Comparison of ENCODE assay signal across 16 mouse cellular contexts in the genomic region with DNA sequence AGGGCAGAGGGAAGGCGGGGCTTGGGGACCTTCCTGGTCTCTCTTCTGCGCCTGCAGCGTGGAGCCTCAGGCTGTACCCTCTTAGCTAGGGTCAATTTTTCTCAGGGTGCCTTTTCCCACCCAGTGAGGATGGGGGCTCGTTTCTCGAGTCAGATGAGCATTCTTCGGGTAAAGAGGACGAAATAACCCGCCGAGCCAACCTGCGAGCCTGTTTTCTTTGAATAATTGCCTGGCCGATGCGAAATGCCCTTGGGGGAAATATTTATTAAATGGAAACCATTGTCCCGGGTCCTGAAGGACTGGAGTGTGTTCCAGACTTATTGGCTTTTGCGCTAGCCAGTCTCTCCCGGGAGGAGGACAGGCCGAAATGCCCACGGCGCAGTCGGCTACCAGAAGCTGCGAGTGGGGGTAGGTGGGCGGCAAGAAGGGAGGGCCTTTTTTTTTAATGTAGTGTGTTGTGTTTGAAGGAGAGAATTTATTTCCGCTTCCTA. TPM values are rescaled to one million over a fixed set of nuclear protein-coding genes. Genes with fewer than 3 reads are reported as not detected.
A peak's percentile ranks its signal among the peaks of the same experiment; 100 is the strongest.
DNase-seq lines count a peak whose midpoint lies in the region; ATAC-seq and TF ChIP-seq lines count a peak whose summit lies in the region.
"Had no signal": no experiment of that assay in that cellular context is flagged by ENCODE, and none has a peak within 500 bp of the region (broad histone marks: within the 10 kb centered on the region; RNA-seq: fewer than 3 reads in every experiment).

No protein-coding gene starts in this region.

- H3K27ac ChIP-seq in heart, embryonic 12.5 days (ENCODE audit: poor library complexity, severe bottlenecking) = no peak overlapping the region
- H3K27ac ChIP-seq in heart, adult 2 months = no peak overlapping the region
- H3K27ac ChIP-seq in embryonic facial prominence, embryonic 10.5 days (replicated peaks) = no peak overlapping the region
- H3K27ac ChIP-seq in hindbrain, embryonic 14.5 days = no peak overlapping the region
- H3K27ac ChIP-seq in midbrain, embryonic 16.5 days (ENCODE audit: low read length) = peak overlapping the region; percentile 54; the same call in 1 of the 2 replicates

- TF ChIP-seq CTCF in heart, adult 2 months (IDR thresholded peaks at IDR 0.05) = no peak

- H3K36me3 ChIP-seq in heart, embryonic 12.5 days = no peaks in the 10 kb centered on the region
- H3K36me3 ChIP-seq in heart, adult 2 months (ENCODE audit: control insufficient read depth, insufficient read depth, low read length) = no peaks in the 10 kb centered on the region
- H3K36me3 ChIP-seq in embryonic facial prominence, embryonic 10.5 days (replicated peaks) = no peaks in the 10 kb centered on the region
- no peaks in the 10 kb centered on the region for H3K36me3 ChIP-seq in hindbrain, embryonic 14.5 days (replicated peaks; ENCODE audit: control insufficient read depth, insufficient read depth)
- no peaks in the 10 kb centered on the region for H3K36me3 ChIP-seq in midbrain, embryonic 16.5 days (ENCODE audit: control insufficient read depth, insufficient read depth, low read length)

- no peak for DNase-seq in heart, adult 2 months
- DNase-seq in embryonic facial prominence, embryonic 10.5 days (ENCODE audit: low spot score) = no peak
- no peak for DNase-seq in hindbrain, embryonic 14.5 days (ENCODE audit: low spot score)
- no peak for DNase-seq in left cerebral cortex, adult 18-20 months (ENCODE audit: low spot score in 2 of 2)
- DNase-seq in layer of hippocampus, adult 11-12 months (ENCODE audit: low spot score) = no peak
- DNase-seq in gastrocnemius, adult 18-20 months (ENCODE audit: low spot score) = no peak
- DNase-seq: cerebellum, adult 2 months; layer of hippocampus, adult 9-11 months; liver; thymus, postnatal 14 days had no signal

- no peak for ATAC-seq in heart, embryonic 12.5 days (ENCODE audit: insufficient number of reproducible peaks, low FRiP score)
- ATAC-seq in hindbrain, embryonic 14.5 days (ENCODE audit: low FRiP score) = no peak
- no peak for ATAC-seq in midbrain, embryonic 16.5 days

- peaks cover 11% of the 10 kb centered on the region; the same call in 1 of the 2 replicates for H3K4me1 ChIP-seq in heart, embryonic 12.5 days (replicated peaks)
- no peaks in the 10 kb centered on the region for H3K4me1 ChIP-seq in heart, adult 2 months (ENCODE audit: control insufficient read depth, insufficient read depth, low read length)
- peaks cover 35% of the 10 kb centered on the region for H3K4me1 ChIP-seq in embryonic facial prominence, embryonic 10.5 days
- H3K4me1 ChIP-seq in hindbrain, embryonic 14.5 days (replicated peaks; ENCODE audit: control insufficient read depth, insufficient read depth, low read length) = no peaks in the 10 kb centered on the region; the same call in 1 of the 2 replicates
- peaks cover 14% of the 10 kb centered on the region for H3K4me1 ChIP-seq in midbrain, embryonic 16.5 days (ENCODE audit: control insufficient read depth, insufficient read depth, low read length)

- 2% methylated on average over 22 of the region's 22 CpGs for WGBS in heart, embryonic 12.5 days
- WGBS in heart, adult 2 months = 5% methylated on average over 22 of the region's 22 CpGs
- 2% methylated on average over 22 of the region's 22 CpGs for WGBS in embryonic facial prominence, embryonic 10.5 days
- WGBS in hindbrain, embryonic 14.5 days = 1% methylated on average over 22 of the region's 22 CpGs
- 2% methylated on average over 22 of the region's 22 CpGs for WGBS in midbrain, embryonic 16.5 days

- no peak for TF ChIP-seq POLR2A in heart, adult 2 months (IDR thresholded peaks at IDR 0.05; ENCODE audit: insufficient read depth, low read depth, low read length)

- no peak overlapping the region for H3K9ac ChIP-seq in heart, embryonic 12.5 days
- no peak overlapping the region for H3K9ac ChIP-seq in heart, adult 2 months (ENCODE audit: low read depth, low read length)
- H3K9ac ChIP-seq in hindbrain, embryonic 14.5 days = no peak overlapping the region
- no peak overlapping the region for H3K9ac ChIP-seq in midbrain, embryonic 16.5 days (ENCODE audit: low read depth, low read length)

- no peaks in the 10 kb centered on the region for H3K9me3 ChIP-seq in heart, embryonic 12.5 days (replicated peaks)
- no peaks in the 10 kb centered on the region for H3K9me3 ChIP-seq in embryonic facial prominence, embryonic 10.5 days
- H3K9me3 ChIP-seq in hindbrain, embryonic 14.5 days (ENCODE audit: control insufficient read depth, low read length) = no peaks in the 10 kb centered on the region
- H3K9me3 ChIP-seq in midbrain, embryonic 16.5 days (replicated peaks; ENCODE audit: control insufficient read depth, low read length, poor library complexity, severe bottlenecking) = no peaks in the 10 kb centered on the region

- H3K79me2 ChIP-seq in heart, adult 2 months (replicated peaks; ENCODE audit: control insufficient read depth, insufficient read depth, low read length) = no peaks in the 10 kb centered on the region

- intact Hi-C loops in heart, adult 2 months (cut with DNase I) = no loop called here

- peaks cover 92% of the 10 kb centered on the region for H3K27me3 ChIP-seq in heart, embryonic 12.5 days (replicated peaks)
- H3K27me3 ChIP-seq in heart, adult 2 months (ENCODE audit: control insufficient read depth, insufficient read depth, low read length) = peaks cover 33% of the 10 kb centered on the region
- H3K27me3 ChIP-seq in embryonic facial prominence, embryonic 10.5 days (replicated peaks; ENCODE audit: low read depth, poor library complexity, severe bottlenecking) = peaks cover 100% of the 10 kb centered on the region
- peaks cover 100% of the 10 kb centered on the region for H3K27me3 ChIP-seq in hindbrain, embryonic 14.5 days (ENCODE audit: control insufficient read depth, insufficient read depth, low read length)
- H3K27me3 ChIP-seq in midbrain, embryonic 16.5 days (ENCODE audit: control insufficient read depth, insufficient read depth, low read depth, low read length) = peaks cover 54% of the 10 kb centered on the region

- 0 out of 2 replicates have a peak overlapping the region, but pooled peaks have one; percentile 4 for H3K4me3 ChIP-seq in heart, embryonic 12.5 days
- H3K4me3 ChIP-seq in heart, adult 2 months = no peak overlapping the region
- peak overlapping the region; percentile 47; the same call in 1 of the 2 replicates for H3K4me3 ChIP-seq in embryonic facial prominence, embryonic 10.5 days
- no peak overlapping the region for H3K4me3 ChIP-seq in hindbrain, embryonic 14.5 days (replicated peaks; ENCODE audit: low read length)
- peak overlapping the region; percentile 38 for H3K4me3 ChIP-seq in midbrain, embryonic 16.5 days (ENCODE audit: low read depth, low read length)

- peak overlapping the region; percentile 64; the same call in 1 of the 2 replicates for H3K4me2 ChIP-seq in heart, embryonic 12.5 days
- H3K4me2 ChIP-seq in hindbrain, embryonic 14.5 days (replicated peaks) = peak overlapping the region; percentile 38
- peak overlapping the region; percentile 52 for H3K4me2 ChIP-seq in midbrain, embryonic 16.5 days (ENCODE audit: low read length)

- TF ChIP-seq EP300 in heart, adult 2 months (IDR thresholded peaks at IDR 0.05; ENCODE audit: insufficient read depth, low read depth, low read length) = no peak

RNA-seq across cellular contexts. Expression of gene Sox14, which starts 1.1 kb away (rescaled TPM):
- 0.13 TPM in 1 of 2 replicates, not detected in the other for polyA plus RNA-seq in heart, embryonic 12.5 days (2016; fragmentation: Nextera tagmentation; extraction: Ambion mirVana)
- not detected for total RNA-seq in heart, adult 2 months (2021)
- polyA plus RNA-seq in heart, adult 2 months (2012; rRNA removed) = not detected in 2 replicates
- polyA plus RNA-seq in embryonic facial prominence, embryonic 10.5 days (2016; fragmentation: Nextera tagmentation; extraction: Ambion mirVana) = 2.0 and 2.8 TPM in 2 replicates
- 9.8 and 9.9 TPM in 2 replicates for polyA plus RNA-seq in hindbrain, embryonic 14.5 days (2014; fragmentation: Nextera tagmentation; extraction: Ambion mirVana)
- polyA plus RNA-seq in midbrain, embryonic 16.5 days (2015; fragmentation: Nextera tagmentation; extraction: Ambion mirVana) = 60.0 and 76.6 TPM in 2 replicates
- total RNA-seq in left cerebral cortex, adult 18-20 months (2021) = not detected
- total RNA-seq in gastrocnemius, adult 18-20 months (2021) = not detected
- total RNA-seq: gastrocnemius, postnatal 4 days had no signal
- polyA plus RNA-seq: kidney, embryonic 16.5 days; lung, embryonic 16.5 days; stomach, embryonic 14.5 days had no signal

Comparison
In these comparisons a context has a peak if more than half of its experiments do, and no peak if none do; other contexts are left out.
1. H3K4me3 ChIP-seq: peak in heart, embryonic 12.5 days (single experiment), embryonic facial prominence, embryonic 10.5 days (single experiment) and midbrain, embryonic 16.5 days (single experiment); none in heart, adult 2 months (single experiment) and hindbrain, embryonic 14.5 days (single experiment).
2. Peak in every context shown above with its lines, with median percentiles within 50 percentile points of each other: H3K4me2 ChIP-seq.